Mouse (Mus musculus) neural tube, embryonic 13.5 days (tissue): ENCODE measurements around the gene Stim2. TPM values are rescaled to one million over a fixed set of nuclear protein-coding genes. Genes with fewer than 3 reads are reported as not detected.
A peak's percentile ranks its signal among the peaks of the same experiment; 100 is the strongest.

Experiments used
- ATAC-seq: fragments of 200-750 bp; cut with Nextera tagmentation; 2 replicates; pipeline ENCODE4 v1.8.0; 2017; ENCODE audit warnings: low read depth, mild to moderate bottlenecking, moderate TSS enrichment, moderate library complexity
- H3K27ac ChIP-seq: fragments of 300-500 bp; sonication (generic); replicated peaks from 2 replicates; pipeline ENCODE4 v1.5.1; 2015; ENCODE audit warnings: moderate library complexity, mild to moderate bottlenecking, inconsistent platforms
- H3K27me3 ChIP-seq: fragments of 300-500 bp; sonication (generic); 2 replicates; pipeline ENCODE4 v1.6.1; 2015; ENCODE audit warnings: mild to moderate bottlenecking, inconsistent platforms
- H3K36me3 ChIP-seq: fragments of 300-500 bp; sonication (generic); 2 replicates; pipeline ENCODE4 v1.6.1; 2015; ENCODE audit warnings: mild to moderate bottlenecking, inconsistent platforms
- H3K4me1 ChIP-seq: fragments of 300-500 bp; sonication (generic); replicated peaks from 2 replicates; pipeline ENCODE4 v1.6.1; 2015; ENCODE audit warnings: inconsistent platforms
- H3K4me2 ChIP-seq: fragments of 300-500 bp; sonication (generic); 2 replicates; pipeline ENCODE4 v1.6.1; 2015; ENCODE audit warnings: inconsistent platforms, mild to moderate bottlenecking, moderate library complexity
- H3K4me3 ChIP-seq: fragments of 300-500 bp; sonication (generic); 2 replicates; pipeline ENCODE4 v1.5.1; 2015; ENCODE audit warnings: mild to moderate bottlenecking, inconsistent platforms
- H3K9ac ChIP-seq: fragments of 300-500 bp; sonication (generic); 2 replicates; pipeline ENCODE4 v1.6.1; 2015; ENCODE audit warnings: moderate library complexity, mild to moderate bottlenecking, inconsistent platforms
- H3K9me3 ChIP-seq: fragments of 300-500 bp; sonication (generic); 2 replicates; pipeline ENCODE4 v1.6.1; 2016; ENCODE audit warnings: inconsistent platforms
- WGBS: fragments of 180-500 bp; shearing (Covaris S2); methylation state at CpG from one replicate; pipeline ENCODE4 v1.1.7; 2015; 5-methylcytosine and 5-hydroxymethylcytosine counted together
- polyA plus RNA-seq: library from polyadenylated mRNA; unstranded; fragments of >200 nt; fragmentation: Nextera tagmentation; extraction: Ambion mirVana; gene quantifications from 2 replicates; pipeline ENCODE4 v1.2.1, GENCODE M21; 2015

Gene Stim2
- polyA plus RNA-seq, 1 experiment from 2014 or later, result 29.6 TPM

- WGBS, result 61% methylated on average over 5 of the region's 5 CpGs
- peaks cover 6% of the 10 kb centered on the region; the same call in 1 of the 2 replicates for H3K36me3 ChIP-seq
- H3K4me2 ChIP-seq, result no peak overlapping the region
- H3K4me3 ChIP-seq, result no peak overlapping the region
- no peaks in the 10 kb centered on the region for H3K9me3 ChIP-seq
- H3K4me1 ChIP-seq, result peaks cover 30% of the 10 kb centered on the region
- no peak for ATAC-seq
- H3K27ac ChIP-seq, result peak overlapping the region; percentile 61
- no peaks in the 10 kb centered on the region for H3K27me3 ChIP-seq
- H3K9ac ChIP-seq, result no peak overlapping the region
Observed at GRCm38 (mm10) chr5:54101318-54101717, 103.0 kb downstream of the Stim2 start.

- ATAC-seq, result no peak
- peaks cover 30% of the 10 kb centered on the region for H3K4me1 ChIP-seq
- H3K4me2 ChIP-seq, result no peak overlapping the region
- no peak overlapping the region for H3K4me3 ChIP-seq
- no peaks in the 10 kb centered on the region for H3K27me3 ChIP-seq
- 64% methylated on average over 1 of the region's 1 CpGs for WGBS
- peaks cover 6% of the 10 kb centered on the region; the same call in 1 of the 2 replicates for H3K36me3 ChIP-seq
- no peaks in the 10 kb centered on the region for H3K9me3 ChIP-seq
- H3K9ac ChIP-seq, result no peak overlapping the region
- H3K27ac ChIP-seq, result no peak overlapping the region
Observed at GRCm38 (mm10) chr5:54101960-54102359, 103.7 kb downstream of the Stim2 start.

DNA sequence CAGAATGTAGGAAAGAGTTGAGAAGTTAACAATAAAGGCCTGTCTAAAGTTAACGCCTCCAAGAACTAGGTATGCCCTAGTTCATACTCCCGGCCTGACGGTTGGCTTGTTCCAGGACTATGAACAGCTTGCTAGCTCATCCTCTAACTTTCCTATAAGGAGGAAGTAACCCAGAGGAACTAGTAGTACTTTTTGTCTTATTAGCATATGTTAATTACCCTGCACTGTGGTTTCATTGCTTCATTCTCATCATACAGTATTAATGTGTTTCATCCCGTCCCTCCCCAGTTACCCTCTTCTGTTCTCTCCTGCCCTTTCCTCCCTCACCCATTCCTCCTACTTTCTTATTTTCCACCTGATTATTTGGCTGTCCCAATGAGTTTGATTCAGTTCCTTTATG lies 108.4 kb downstream of the Stim2 start:
- Histone ChIP-seq H3K4me1 (peaks cover 4% of the 10 kb centered on the region), H3K4me3 (no peak overlapping the region), H3K27ac (no peak overlapping the region), H3K9me3 (no peaks in the 10 kb centered on the region), H3K4me2 (no peak overlapping the region), H3K36me3 (peaks cover 6% of the 10 kb centered on the region; the same call in 1 of the 2 replicates), H3K27me3 (no peaks in the 10 kb centered on the region), H3K9ac (no peak overlapping the region)
- no peak for ATAC-seq
- 91% methylated on average over 4 of the region's 4 CpGs for WGBS

DNA sequence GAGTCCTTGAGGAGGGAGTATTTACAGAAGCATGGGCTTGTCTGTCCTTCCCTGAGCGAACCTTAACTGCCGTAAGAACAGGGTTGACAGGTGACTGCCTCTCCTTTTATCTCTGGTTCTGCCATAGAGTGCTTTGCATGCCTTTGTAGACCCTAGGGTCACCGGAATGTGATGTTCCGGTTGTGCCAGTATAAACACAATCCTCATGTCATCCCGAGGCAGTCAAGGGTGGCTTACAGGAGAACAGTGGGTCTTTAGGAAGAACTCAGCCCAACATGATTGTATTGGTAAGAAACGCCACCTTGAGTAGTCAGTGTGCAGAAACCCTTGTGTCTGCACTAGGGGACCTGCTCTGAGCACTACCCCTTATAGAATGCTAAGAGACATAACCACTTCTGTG lies 108.8 kb downstream of the Stim2 start:
- Histone ChIP-seq H3K4me3 (no peak overlapping the region), H3K9ac (no peak overlapping the region), H3K36me3 (peaks cover 6% of the 10 kb centered on the region; the same call in 1 of the 2 replicates), H3K27ac (no peak overlapping the region), H3K4me2 (no peak overlapping the region), H3K9me3 (no peaks in the 10 kb centered on the region), H3K4me1 (peaks cover under 1% of the 10 kb centered on the region; the same call in 1 of the 2 replicates), H3K27me3 (no peaks in the 10 kb centered on the region)
- WGBS, result 86% methylated on average over 6 of the region's 6 CpGs
- ATAC-seq, result no peak

GRCm38 (mm10) chr5:54109096-54109495 lies 110.8 kb downstream of the Stim2 start:
- Histone ChIP-seq H3K4me1 (no peaks in the 10 kb centered on the region), H3K9ac (no peak overlapping the region), H3K36me3 (peaks cover 6% of the 10 kb centered on the region; the same call in 1 of the 2 replicates), H3K9me3 (no peaks in the 10 kb centered on the region), H3K27me3 (no peaks in the 10 kb centered on the region), H3K4me2 (no peak overlapping the region), H3K27ac (no peak overlapping the region), H3K4me3 (no peak overlapping the region)
- WGBS, result 89% methylated on average over 5 of the region's 5 CpGs
- no peak for ATAC-seq

DNA sequence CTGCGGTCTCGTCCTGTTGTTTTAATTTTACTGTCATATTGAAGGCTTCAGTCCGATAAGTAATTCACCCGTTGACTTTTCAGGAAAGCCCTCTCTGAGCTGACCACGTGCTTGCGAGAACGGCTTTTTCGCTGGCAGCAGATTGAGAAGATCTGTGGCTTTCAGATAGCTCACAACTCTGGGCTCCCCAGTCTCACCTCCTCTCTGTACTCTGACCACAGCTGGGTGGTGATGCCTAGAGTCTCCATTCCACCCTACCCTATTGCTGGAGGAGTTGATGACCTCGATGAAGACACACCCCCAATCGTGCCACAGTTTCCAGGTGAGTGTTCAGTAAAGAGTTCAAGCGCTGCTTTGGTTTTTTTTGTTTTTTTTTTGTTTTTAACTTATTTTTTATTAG lies 112.5 kb downstream of the Stim2 start:
- no peaks in the 10 kb centered on the region for H3K27me3 ChIP-seq
- 95% methylated on average over 11 of the region's 11 CpGs for WGBS
- no peak overlapping the region for H3K4me3 ChIP-seq
- H3K36me3 ChIP-seq, result peaks cover 1% of the 10 kb centered on the region
- no peak overlapping the region for H3K27ac ChIP-seq
- no peak overlapping the region for H3K4me2 ChIP-seq
- H3K9ac ChIP-seq, result no peak overlapping the region
- H3K9me3 ChIP-seq, result no peaks in the 10 kb centered on the region
- ATAC-seq, result no peak
- H3K4me1 ChIP-seq, result no peaks in the 10 kb centered on the region

DNA sequence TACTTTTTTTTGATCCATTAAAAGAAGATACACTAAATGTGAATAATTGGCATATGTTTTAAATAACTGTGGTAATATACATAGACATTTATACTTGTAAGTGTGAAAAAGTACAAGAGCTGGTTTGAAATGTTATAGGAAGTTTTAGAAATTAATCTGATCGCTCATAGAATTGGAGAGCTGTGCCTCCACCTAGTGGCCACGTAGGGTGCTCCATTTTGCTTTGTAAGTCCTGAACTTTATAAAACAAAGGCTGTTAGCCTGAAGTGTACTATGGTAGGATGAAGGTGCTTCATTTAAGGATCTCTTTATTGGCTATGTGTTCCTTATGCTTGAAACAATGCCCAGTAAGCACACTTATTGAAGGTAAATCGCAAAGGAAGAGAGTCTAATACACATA lies 115.0 kb downstream of the Stim2 start:
- no peaks in the 10 kb centered on the region for H3K27me3 ChIP-seq
- H3K4me3 ChIP-seq, result no peak overlapping the region
- no peak overlapping the region for H3K27ac ChIP-seq
- WGBS, result 39% methylated on average over 3 of the region's 3 CpGs
- H3K9ac ChIP-seq, result no peak overlapping the region
- no peaks in the 10 kb centered on the region for H3K4me1 ChIP-seq
- ATAC-seq, result no peak
- peaks cover 6% of the 10 kb centered on the region for H3K36me3 ChIP-seq
- no peak overlapping the region for H3K4me2 ChIP-seq
- no peaks in the 10 kb centered on the region for H3K9me3 ChIP-seq

DNA sequence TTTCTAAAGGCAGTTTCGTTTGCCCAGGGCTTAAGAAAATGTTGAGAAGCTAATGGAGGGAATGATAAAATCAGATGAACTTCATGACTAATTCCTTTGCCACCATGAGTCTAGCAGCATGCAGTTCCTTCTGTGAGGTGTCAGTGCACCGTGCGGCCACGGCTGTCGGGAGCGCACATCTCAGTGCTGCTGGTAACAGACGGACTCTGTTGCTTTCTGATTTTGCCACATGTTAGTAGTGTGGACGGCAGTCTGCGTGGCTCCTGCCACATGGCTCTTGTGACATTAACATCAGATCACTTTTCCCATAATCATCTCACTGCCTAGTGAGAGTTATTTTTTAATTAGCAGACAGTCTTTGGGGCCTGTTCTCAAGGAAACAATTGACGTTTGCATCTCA lies 118.2 kb downstream of the Stim2 start:
- H3K9ac ChIP-seq, result no peak overlapping the region
- no peak overlapping the region for H3K4me3 ChIP-seq
- no peaks in the 10 kb centered on the region for H3K9me3 ChIP-seq
- ATAC-seq, result 0 out of 2 replicates have a peak, but pooled peaks have one; percentile 43
- H3K27me3 ChIP-seq, result no peaks in the 10 kb centered on the region
- no peak overlapping the region for H3K27ac ChIP-seq
- 82% methylated on average over 10 of the region's 10 CpGs for WGBS
- peaks cover 13% of the 10 kb centered on the region for H3K36me3 ChIP-seq
- H3K4me1 ChIP-seq, result no peaks in the 10 kb centered on the region
- no peak overlapping the region for H3K4me2 ChIP-seq

- Histone ChIP-seq H3K27ac (no peak overlapping the region), H3K36me3 (peaks cover 13% of the 10 kb centered on the region), H3K9me3 (no peaks in the 10 kb centered on the region), H3K27me3 (no peaks in the 10 kb centered on the region), H3K4me2 (no peak overlapping the region), H3K4me3 (no peak overlapping the region), H3K9ac (no peak overlapping the region), H3K4me1 (no peaks in the 10 kb centered on the region)
- no peak for ATAC-seq
- 80% methylated on average over 19 of the region's 19 CpGs for WGBS
Observed at GRCm38 (mm10) chr5:54118410-54119212, 120.3 kb downstream of the Stim2 start.

- H3K9me3 ChIP-seq, result no peaks in the 10 kb centered on the region
- ATAC-seq, result no peak
- no peak overlapping the region for H3K4me3 ChIP-seq
- WGBS, result 83% methylated on average over 5 of the region's 5 CpGs
- no peaks in the 10 kb centered on the region for H3K4me1 ChIP-seq
- no peak overlapping the region for H3K27ac ChIP-seq
- H3K27me3 ChIP-seq, result no peaks in the 10 kb centered on the region
- H3K9ac ChIP-seq, result no peak overlapping the region
- no peaks in the 10 kb centered on the region for H3K36me3 ChIP-seq
- no peak overlapping the region for H3K4me2 ChIP-seq
Observed at GRCm38 (mm10) chr5:54148091-54148795, 149.9 kb downstream of the Stim2 start.

DNA sequence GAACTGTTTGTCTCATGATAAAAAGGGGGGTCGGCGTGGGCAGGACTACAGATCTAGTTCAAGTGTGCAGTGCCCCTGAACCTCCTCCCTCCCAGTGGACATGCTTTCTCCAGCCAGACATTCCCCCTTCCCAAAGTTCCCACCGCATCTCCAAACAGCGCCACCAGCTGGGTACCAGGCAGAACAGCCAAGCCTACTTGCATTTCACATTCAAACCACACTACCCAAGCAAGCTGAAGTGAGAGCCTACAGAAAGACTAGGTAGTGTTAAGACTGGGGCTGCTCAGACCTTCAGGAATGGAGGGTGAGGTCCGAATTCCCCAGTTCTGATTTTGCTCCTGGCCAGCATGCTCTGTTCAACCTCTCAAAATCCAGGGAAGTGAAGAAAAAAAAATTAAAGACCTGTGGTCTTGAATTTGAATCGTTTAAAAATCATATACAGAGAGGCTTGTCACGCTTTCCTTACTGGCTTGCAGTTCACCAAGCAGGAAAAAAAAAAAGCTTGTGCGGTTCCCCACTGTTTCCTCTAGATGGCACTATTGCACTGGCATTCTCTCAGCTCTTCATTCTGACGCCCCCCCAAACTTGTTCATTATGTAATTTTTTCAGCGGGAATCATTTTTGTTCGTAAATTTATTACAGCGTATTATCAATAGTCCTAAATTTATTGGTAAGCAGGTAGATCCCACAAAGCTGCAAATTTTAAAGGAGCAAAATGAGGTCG lies 156.4 kb downstream of the Stim2 start:
- H3K4me1 ChIP-seq, result peaks cover 42% of the 10 kb centered on the region
- no peak for ATAC-seq
- H3K4me2 ChIP-seq, result peak overlapping the region; percentile 51
- WGBS, result 21% methylated on average over 13 of the region's 13 CpGs
- H3K9ac ChIP-seq, result no peak overlapping the region
- H3K36me3 ChIP-seq, result no peaks in the 10 kb centered on the region
- peak overlapping the region; percentile 74; the same call in 1 of the 2 replicates for H3K27ac ChIP-seq
- peaks cover 5% of the 10 kb centered on the region; the same call in 1 of the 2 replicates for H3K27me3 ChIP-seq
- H3K4me3 ChIP-seq, result peak overlapping the region; percentile 25
- H3K9me3 ChIP-seq, result no peaks in the 10 kb centered on the region
